ENCODE assay signal across 9 mouse cellular contexts in genomic region chr19:53080921-53081320, GRCm38 (mm10). TPM values are rescaled to one million over a fixed set of nuclear protein-coding genes. Genes with fewer than 3 reads are reported as not detected.
A peak's percentile ranks its signal among the peaks of the same experiment; 100 is the strongest.
DNase-seq lines count a peak whose midpoint lies in the region; ATAC-seq and TF ChIP-seq lines count a peak whose summit lies in the region.
"Had no signal": no experiment of that assay in that cellular context is flagged by ENCODE, and none has a peak within 500 bp of the region (broad histone marks: within the 10 kb centered on the region; RNA-seq: fewer than 3 reads in every experiment).

No protein-coding gene starts in this region.

- H3K4me2 ChIP-seq in intestine, postnatal 0 days (replicated peaks; ENCODE audit: low read depth) = peak overlapping the region; percentile 22
- no peak overlapping the region for H3K4me2 ChIP-seq in limb, embryonic 14.5 days (replicated peaks; ENCODE audit: low read depth, low read length, severe bottlenecking)
- no peak overlapping the region for H3K4me2 ChIP-seq in midbrain, embryonic 13.5 days (replicated peaks)

- no peak overlapping the region for H3K4me3 ChIP-seq in intestine, postnatal 0 days (ENCODE audit: low read depth, low read length)
- H3K4me3 ChIP-seq in limb, embryonic 14.5 days (replicated peaks; ENCODE audit: low read length) = no peak overlapping the region
- H3K4me3 ChIP-seq in midbrain, embryonic 13.5 days (replicated peaks) = no peak overlapping the region

- no peak overlapping the region for H3K9ac ChIP-seq in intestine, postnatal 0 days (ENCODE audit: low read depth, low read length)
- no peak overlapping the region for H3K9ac ChIP-seq in limb, embryonic 14.5 days (ENCODE audit: low read depth, low read length, severe bottlenecking)
- no peak overlapping the region for H3K9ac ChIP-seq in midbrain, embryonic 13.5 days (replicated peaks)

- peak overlapping the region; percentile 72 for H3K27ac ChIP-seq in intestine, postnatal 0 days (ENCODE audit: low read depth, low read length)
- peak overlapping the region; percentile 65; the same call in 1 of the 2 replicates for H3K27ac ChIP-seq in limb, embryonic 14.5 days (replicated peaks; ENCODE audit: low read depth, low read length)
- H3K27ac ChIP-seq in midbrain, embryonic 13.5 days = no peak overlapping the region

- H3K27me3 ChIP-seq in intestine, postnatal 0 days (replicated peaks; ENCODE audit: control insufficient read depth, insufficient read depth, low read length) = no peaks in the 10 kb centered on the region
- H3K27me3 ChIP-seq in limb, embryonic 14.5 days (ENCODE audit: control insufficient read depth, insufficient read depth, low read length) = no peaks in the 10 kb centered on the region
- H3K27me3 ChIP-seq in midbrain, embryonic 13.5 days = no peaks in the 10 kb centered on the region

- intact Hi-C loops in gastrocnemius, postnatal 14 days (cut with DNase I; ENCODE audit: low total_unique reads) = loop anchor here (5.0 kb wide), 1 partner anchor 36 kb away; no protein-coding TSS in a partner anchor

- peak; percentile 19 for DNase-seq in gastrocnemius, postnatal 25 days
- DNase-seq in gastrocnemius, postnatal 14 days = no peak
- DNase-seq in cerebellum, adult 9-11 months = peak; percentile 77
- peak; percentile 68 for DNase-seq in limb, embryonic 14.5 days (ENCODE audit: low spot score)
- DNase-seq in adrenal gland, adult 8-10 months = no peak
- DNase-seq: gastrocnemius, postnatal 10 days had no signal

- TF ChIP-seq POLR2A in limb, embryonic 14.5 days (IDR thresholded peaks at IDR 0.05; ENCODE audit: borderline replicate concordance, extremely low read depth, insufficient read depth, insufficient read length) = no peak

- peak; percentile 39 for TF ChIP-seq CTCF in intestine, postnatal 0 days (IDR thresholded peaks at IDR 0.05; ENCODE audit: low read depth)

- H3K9me3 ChIP-seq in intestine, postnatal 0 days (ENCODE audit: control insufficient read depth) = no peaks in the 10 kb centered on the region
- H3K9me3 ChIP-seq in limb, embryonic 14.5 days (ENCODE audit: control insufficient read depth, low read length) = no peaks in the 10 kb centered on the region
- no peaks in the 10 kb centered on the region for H3K9me3 ChIP-seq in midbrain, embryonic 13.5 days

- no peaks in the 10 kb centered on the region for H3K36me3 ChIP-seq in intestine, postnatal 0 days (ENCODE audit: control insufficient read depth, insufficient read depth)
- no peaks in the 10 kb centered on the region for H3K36me3 ChIP-seq in limb, embryonic 14.5 days (ENCODE audit: control insufficient read depth, insufficient read depth, low read length)
- no peaks in the 10 kb centered on the region for H3K36me3 ChIP-seq in midbrain, embryonic 13.5 days

- H3K4me1 ChIP-seq in intestine, postnatal 0 days (replicated peaks; ENCODE audit: control insufficient read depth, insufficient read depth, low read length) = peaks cover 11% of the 10 kb centered on the region
- peaks cover 38% of the 10 kb centered on the region for H3K4me1 ChIP-seq in limb, embryonic 14.5 days (ENCODE audit: control insufficient read depth, insufficient read depth, low read length)
- H3K4me1 ChIP-seq in midbrain, embryonic 13.5 days (replicated peaks) = 0 out of 2 replicates have a peak, but pooled peaks cover 5% of the 10 kb centered on the region

- 13% methylated on average over 6 of the region's 6 CpGs for WGBS in intestine, postnatal 0 days
- WGBS in limb, embryonic 14.5 days = 6% methylated on average over 6 of the region's 6 CpGs
- WGBS in midbrain, embryonic 13.5 days = 42% methylated on average over 6 of the region's 6 CpGs

- ATAC-seq in intestine, postnatal 0 days = peak; percentile 85
- peak; percentile 82 for ATAC-seq in limb, embryonic 14.5 days (ENCODE audit: low FRiP score, low read depth)
- ATAC-seq in erythroid progenitor cell, adult 5-6 weeks (replicated peaks; ENCODE audit: low FRiP score, poor library complexity, severe bottlenecking) = no peak
- no peak for ATAC-seq in midbrain, embryonic 13.5 days

RNA-seq across cellular contexts. Expression of gene Xpnpep1, which starts 40.9 kb away (rescaled TPM):
- total RNA-seq in gastrocnemius, postnatal 25 days (2021) = 10 to 100 TPM; 52.6 to 57.3 TPM
- 10 to 100 TPM; 63.1 to 75.1 TPM for total RNA-seq in gastrocnemius, postnatal 14 days (2021)
- 333 and 357 TPM in 2 replicates for polyA plus RNA-seq in intestine, postnatal 0 days (2015; fragmentation: Nextera tagmentation; extraction: Ambion mirVana)
- 101 and 111 TPM in 2 replicates for polyA plus RNA-seq in limb, embryonic 14.5 days (2012; rRNA removed)
- polyA plus RNA-seq in limb, embryonic 14.5 days (2014; fragmentation: Nextera tagmentation; extraction: Ambion mirVana) = 157 and 159 TPM in 2 replicates
- total RNA-seq in erythroid progenitor cell, adult 5-6 weeks (2015; ENCODE audit: low replicate concordance) = 36.4 and 45.7 TPM in 2 replicates
- total RNA-seq in erythroid progenitor cell, adult 5-6 weeks (2017; ENCODE audit: low replicate concordance) = 27.3 and 49.2 TPM in 2 replicates
- total RNA-seq in adrenal gland, adult 8-10 months (2022) = 10 to 100 TPM; 76.5 to 88.9 (median 81.1) TPM
- polyA plus RNA-seq in midbrain, embryonic 13.5 days (2015; fragmentation: Nextera tagmentation; extraction: Ambion mirVana) = 121 and 129 TPM in 2 replicates

RNA-seq across cellular contexts. Expression of gene Add3, which starts 59.3 kb away (rescaled TPM):
- total RNA-seq in gastrocnemius, postnatal 25 days (2021) = 10 to 100 TPM; 21.4 to 24.3 TPM
- total RNA-seq in gastrocnemius, postnatal 14 days (2021) = 10 to 100 TPM; 31.6 to 45.4 TPM
- 46.8 and 50.9 TPM in 2 replicates for polyA plus RNA-seq in intestine, postnatal 0 days (2015; fragmentation: Nextera tagmentation; extraction: Ambion mirVana)
- 46.8 and 53.0 TPM in 2 replicates for polyA plus RNA-seq in limb, embryonic 14.5 days (2012; rRNA removed)
- 89.5 and 97.3 TPM in 2 replicates for polyA plus RNA-seq in limb, embryonic 14.5 days (2014; fragmentation: Nextera tagmentation; extraction: Ambion mirVana)
- 24.9 and 26.4 TPM in 2 replicates for total RNA-seq in erythroid progenitor cell, adult 5-6 weeks (2015; ENCODE audit: low replicate concordance)
- 10.1 and 24.5 TPM in 2 replicates for total RNA-seq in erythroid progenitor cell, adult 5-6 weeks (2017; ENCODE audit: low replicate concordance)
- total RNA-seq in adrenal gland, adult 8-10 months (2022) = 10 to 100 TPM; 36.0 to 42.1 (median 40.7) TPM
- 25.1 and 27.1 TPM in 2 replicates for polyA plus RNA-seq in midbrain, embryonic 13.5 days (2015; fragmentation: Nextera tagmentation; extraction: Ambion mirVana)

Comparison
In these comparisons a context has a peak if more than half of its experiments do, and no peak if none do; other contexts are left out.
1. DNase-seq: peak in gastrocnemius, postnatal 25 days (single experiment), cerebellum, adult 9-11 months (single experiment) and limb, embryonic 14.5 days (single experiment); none in gastrocnemius, postnatal 14 days (single experiment) and adrenal gland, adult 8-10 months (single experiment).
2. ATAC-seq: peak in intestine, postnatal 0 days (single experiment) and limb, embryonic 14.5 days (single experiment); none in erythroid progenitor cell, adult 5-6 weeks (single experiment) and midbrain, embryonic 13.5 days (single experiment).